Mouse (Mus musculus): ENCODE results near the gene Rps6kb2.

- TF ChIP-seq POLR2A (IDR thresholded peaks at IDR 0.05; ENCODE audit: borderline replicate concordance, insufficient read depth, low read length) (no peak), CTCF (IDR thresholded peaks at IDR 0.05; ENCODE audit: borderline replicate concordance, insufficient read depth, low read depth, low read length) (no peak)
Observed at GRCm38 (mm10) chr19:4175368-4175947, 12.3 kb upstream of the Rps6kb2 start, which contains the start of gene Carns1.

Measured in cerebellum, adult 2 months (tissue).